Mouse (Mus musculus) cerebellum, adult 2 months (tissue): ENCODE data around the gene Iqcn.

ENCODE experiments used
- CTCF ChIP-seq: fragments of 200-500 bp; IDR thresholded peaks from 2 replicates; pipeline ENCODE4 v1.5.1; 2011; ENCODE audit warnings: low read depth, mild to moderate bottlenecking, control low read depth, low read length, moderate library complexity, borderline replicate concordance; ENCODE audit not compliant: insufficient read depth
- POLR2A ChIP-seq: fragments of 200-500 bp; IDR thresholded peaks from 2 replicates; pipeline ENCODE4 v1.6.1; 2011; ENCODE audit warnings: low read length, control low read depth, borderline replicate concordance; ENCODE audit not compliant: insufficient read depth

DNA sequence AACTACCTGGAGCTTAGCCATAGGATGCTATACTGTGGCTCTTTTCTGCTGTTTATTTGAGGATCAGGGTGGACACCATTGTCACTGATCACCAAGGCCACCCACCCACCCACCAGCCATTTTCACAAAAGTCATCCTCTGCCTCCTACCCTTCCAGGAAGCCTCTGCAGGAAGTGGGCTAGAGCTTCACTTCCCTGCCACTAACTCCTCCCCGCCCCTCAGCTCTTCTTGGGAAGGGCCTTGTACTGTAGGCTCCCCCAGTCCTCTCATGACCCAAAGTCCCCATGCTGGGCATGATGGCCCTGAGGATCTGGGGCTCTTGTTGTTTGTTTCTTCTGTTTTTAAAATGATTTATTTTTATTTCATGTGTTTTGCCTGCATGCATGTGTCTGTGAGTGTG is 27.9 kb upstream of the Iqcn start:
- TF ChIP-seq CTCF (no peak), POLR2A (no peak)
